Mouse (Mus musculus) forebrain, embryonic 16.5 days (tissue): Measurements from ENCODE around the gene Fbxw13. TPM values are rescaled to one million over a fixed set of nuclear protein-coding genes. Genes with fewer than 3 reads are reported as not detected.
A peak's percentile ranks its signal among the peaks of the same experiment; 100 is the strongest.
"Not testable (repeated sequence)": the region's sequence is repeated elsewhere in the genome, so short reads cannot be mapped to it uniquely, and the experiment has no call there.

Experiments used
- ATAC-seq: fragments of 200-750 bp; cut with Nextera tagmentation; 2 replicates; pipeline ENCODE4 v1.8.0; 2017; ENCODE audit warnings: mild to moderate bottlenecking, moderate library complexity
- H3K27ac ChIP-seq: fragments of 300-500 bp; sonication (generic); 2 replicates; pipeline ENCODE4 v1.5.1; 2014; ENCODE audit warnings: low read length, control low read depth
- H3K27me3 ChIP-seq: fragments of 300-500 bp; sonication (generic); replicated peaks from 2 replicates; pipeline ENCODE4 v1.6.1; 2014; ENCODE audit warnings: low read length; ENCODE audit not compliant: control insufficient read depth, insufficient read depth
- H3K36me3 ChIP-seq: fragments of 300-500 bp; sonication (generic); 2 replicates; pipeline ENCODE4 v1.6.1; 2014; ENCODE audit not compliant: control insufficient read depth, insufficient read depth
- H3K4me1 ChIP-seq: fragments of 300-500 bp; sonication (generic); replicated peaks from 2 replicates; pipeline ENCODE4 v1.6.1; 2014; ENCODE audit warnings: low read length; ENCODE audit not compliant: control insufficient read depth, insufficient read depth
- H3K4me2 ChIP-seq: fragments of 300-500 bp; sonication (generic); 2 replicates; pipeline ENCODE4 v1.6.1; 2014; ENCODE audit warnings: mild to moderate bottlenecking, low read length, control low read depth
- H3K4me3 ChIP-seq: fragments of 300-500 bp; sonication (generic); replicated peaks from 2 replicates; pipeline ENCODE4 v1.5.1; 2014; ENCODE audit warnings: mild to moderate bottlenecking, low read length, control low read depth
- H3K9ac ChIP-seq: fragments of 300-500 bp; sonication (generic); replicated peaks from 2 replicates; pipeline ENCODE4 v1.6.1; 2014; ENCODE audit warnings: low read depth, low read length, control low read depth
- H3K9me3 ChIP-seq: fragments of 300-500 bp; sonication (generic); 2 replicates; pipeline ENCODE4 v1.6.1; 2016; ENCODE audit warnings: low read length; ENCODE audit not compliant: control insufficient read depth
- WGBS: fragments of 180-500 bp; shearing (Covaris S2); extraction: QIAGEN DNeasy Blood & Tissue Kit; methylation state at CpG from one replicate; pipeline ENCODE4 v1.1.7; 2014; 5-methylcytosine and 5-hydroxymethylcytosine counted together
- polyA plus RNA-seq: library from polyadenylated mRNA; unstranded; fragments of >200 nt; fragmentation: Nextera tagmentation; extraction: Ambion mirVana; gene quantifications from 2 replicates; pipeline ENCODE4 v1.2.1, GENCODE M21; 2015

The Fbxw13 gene
- polyA plus RNA-seq, result 0.27 TPM in 1 of 2 replicates, not detected in the other

- not testable (repeated sequence) for ATAC-seq, H3K27me3 ChIP-seq, H3K9me3 ChIP-seq, H3K4me1 ChIP-seq, H3K4me3 ChIP-seq, H3K27ac ChIP-seq, H3K9ac ChIP-seq, H3K4me2 ChIP-seq, H3K36me3 ChIP-seq
- 83% methylated on average over 3 of the region's 3 CpGs for WGBS
Observed at GRCm38 (mm10) chr9:109195875-109196274, at the start of gene Fbxw13. Fbxw13 (minus strand) TSS chr9:109195975.

DNA sequence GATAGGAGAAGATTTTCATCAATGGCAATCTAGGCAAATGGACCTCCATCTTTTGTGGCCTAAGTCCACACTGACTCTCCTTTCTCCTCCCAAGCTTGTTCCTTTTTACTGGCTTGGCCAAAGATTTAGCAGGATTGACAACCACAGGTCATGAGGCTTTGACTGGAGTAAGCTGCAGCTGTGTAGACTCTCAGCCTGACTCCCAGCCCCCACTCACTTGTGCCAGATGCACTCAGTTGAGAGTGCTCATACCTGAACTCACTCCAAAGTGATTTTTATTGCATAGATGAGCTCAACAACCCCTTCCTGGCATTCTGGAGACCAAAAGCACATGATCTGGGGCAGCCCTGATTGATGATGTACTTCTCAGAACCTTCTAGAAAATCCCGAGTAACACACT is 38.9 kb upstream of the Fbxw13 start, which contains the start of gene Fbxw20:
Gene Fbxw20 (minus strand): TSS at position 101 of the 400 bp plus-strand sequence.
- WGBS, result 87% methylated on average over 1 of the region's 1 CpGs

DNA sequence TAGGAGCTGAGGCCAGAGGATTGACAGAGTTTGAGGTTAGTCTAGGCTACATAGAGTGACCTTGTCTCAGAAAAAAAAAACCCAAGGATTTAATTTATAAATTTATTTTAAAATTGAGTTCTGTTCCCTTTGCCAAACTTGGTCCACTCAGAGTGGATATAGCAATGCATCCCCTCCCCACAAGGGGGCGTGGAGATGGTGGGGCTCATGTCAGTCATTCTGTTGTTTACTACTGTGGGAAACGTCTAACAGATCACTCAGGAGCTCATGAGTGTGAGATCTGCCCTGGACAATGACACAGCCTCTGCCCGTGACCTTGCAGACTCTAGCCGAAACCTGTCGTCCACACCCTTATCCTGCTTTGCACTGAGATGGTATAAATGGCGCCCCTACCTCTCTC is 22.7 kb upstream of the Fbxw13 start:
- no peak overlapping the region for H3K9ac ChIP-seq
- H3K4me1 ChIP-seq, result no peaks in the 10 kb centered on the region
- H3K4me2 ChIP-seq, result no peak overlapping the region
- ATAC-seq, result no peak
- H3K27me3 ChIP-seq, result no peaks in the 10 kb centered on the region
- WGBS, result 74% methylated on average over 6 of the region's 6 CpGs
- no peak overlapping the region for H3K27ac ChIP-seq
- no peaks in the 10 kb centered on the region for H3K9me3 ChIP-seq
- H3K4me3 ChIP-seq, result no peak overlapping the region
- H3K36me3 ChIP-seq, result no peaks in the 10 kb centered on the region

More for the DNA sequence above, 38.9 kb upstream of the Fbxw13 start, which contains the start of gene Fbxw20:
- H3K9ac ChIP-seq, result no peak within 1 kb of the TSS
- H3K27ac ChIP-seq, result no peak within 1 kb of the TSS
- H3K4me2 ChIP-seq, result no peak within 1 kb of the TSS
- no peaks in the 10 kb centered on the region for H3K27me3 ChIP-seq
- H3K9me3 ChIP-seq, result no peaks in the 10 kb centered on the region
- no peak within 1 kb of the TSS for H3K4me3 ChIP-seq
- H3K36me3 ChIP-seq, result no peaks in the 10 kb centered on the region
- ATAC-seq, result no peak
- H3K4me1 ChIP-seq, result no peaks in the 10 kb centered on the region

DNA sequence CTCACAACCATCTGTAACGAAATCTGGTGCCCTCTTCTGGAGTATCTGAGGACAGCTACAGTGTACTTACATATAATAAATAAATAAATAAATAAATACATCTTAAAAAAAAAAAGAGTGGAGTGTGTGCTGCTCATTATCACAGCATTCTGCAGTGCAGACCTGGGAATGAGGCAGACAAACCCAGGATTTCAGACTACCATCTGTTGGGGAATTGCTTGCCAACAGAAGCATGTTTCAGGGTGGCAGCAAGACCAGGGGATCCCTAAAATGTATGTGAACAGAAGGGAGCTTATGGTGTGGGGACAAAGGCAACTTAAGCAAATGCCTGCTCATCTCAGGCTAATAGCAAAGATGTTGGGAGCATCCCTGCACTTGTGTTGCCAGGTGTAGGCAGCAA is 5.6 kb upstream of the Fbxw13 start:
- not testable (repeated sequence) for H3K4me3 ChIP-seq, H3K4me1 ChIP-seq, H3K27me3 ChIP-seq, H3K36me3 ChIP-seq, H3K27ac ChIP-seq, H3K9me3 ChIP-seq, H3K9ac ChIP-seq, H3K4me2 ChIP-seq
- 53% methylated on average over 1 of the region's 1 CpGs for WGBS
- ATAC-seq, result peak; percentile 65

- ATAC-seq, result no peak
- no peaks in the 10 kb centered on the region for H3K9me3 ChIP-seq
- WGBS, result 89% methylated on average over 1 of the region's 1 CpGs
- no peaks in the 10 kb centered on the region for H3K36me3 ChIP-seq
- H3K4me1 ChIP-seq, result no peaks in the 10 kb centered on the region
- no peaks in the 10 kb centered on the region for H3K27me3 ChIP-seq
- H3K9ac ChIP-seq, result no peak overlapping the region
- H3K27ac ChIP-seq, result no peak overlapping the region
- no peak overlapping the region for H3K4me3 ChIP-seq
- H3K4me2 ChIP-seq, result no peak overlapping the region
Observed at GRCm38 (mm10) chr9:109200349-109200748, 4.6 kb upstream of the Fbxw13 start.

GRCm38 (mm10) chr9:109199353-109199752 is 3.6 kb upstream of the Fbxw13 start:
- no peak for ATAC-seq
- Histone ChIP-seq H3K9me3 (no peaks in the 10 kb centered on the region), H3K4me1 (no peaks in the 10 kb centered on the region), H3K27me3 (no peaks in the 10 kb centered on the region), H3K9ac (no peak overlapping the region), H3K36me3 (no peaks in the 10 kb centered on the region), H3K4me3 (no peak overlapping the region), H3K4me2 (no peak overlapping the region), H3K27ac (no peak overlapping the region)
- 77% methylated on average over 1 of the region's 1 CpGs for WGBS

DNA sequence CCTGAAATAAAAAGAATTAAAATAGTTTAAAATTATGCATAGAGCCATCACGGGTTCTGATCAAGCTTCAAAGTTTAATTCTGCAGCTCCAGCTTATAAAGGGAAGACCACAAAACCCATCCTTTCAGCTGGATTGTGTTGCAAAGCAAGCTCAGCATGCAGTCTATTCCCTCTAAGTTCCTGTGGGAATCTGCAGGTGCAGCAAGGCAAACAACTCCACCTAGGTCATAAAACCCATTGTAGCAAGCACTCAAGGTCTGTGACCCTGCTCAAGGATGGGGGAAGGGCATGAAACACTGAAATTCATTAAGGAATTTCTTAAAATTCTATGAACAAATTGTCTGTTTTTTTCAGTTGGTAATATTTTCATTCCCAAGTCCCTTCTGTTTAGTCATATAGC is 18.6 kb downstream of the Fbxw13 start:
- ATAC-seq, result no peak
- H3K9me3 ChIP-seq, result no peaks in the 10 kb centered on the region

GRCm38 (mm10) chr9:109176301-109176700 is 19.5 kb downstream of the Fbxw13 start:
- no peaks in the 10 kb centered on the region for H3K9me3 ChIP-seq
- no peaks in the 10 kb centered on the region for H3K27me3 ChIP-seq
- no peak overlapping the region for H3K4me2 ChIP-seq
- H3K4me3 ChIP-seq, result no peak overlapping the region
- H3K4me1 ChIP-seq, result no peaks in the 10 kb centered on the region
- no peak overlapping the region for H3K27ac ChIP-seq
- H3K36me3 ChIP-seq, result no peaks in the 10 kb centered on the region
- 81% methylated on average over 1 of the region's 1 CpGs for WGBS
- H3K9ac ChIP-seq, result no peak overlapping the region
- ATAC-seq, result no peak

More for the DNA sequence above, 18.6 kb downstream of the Fbxw13 start:
- Histone ChIP-seq H3K27ac (no peak overlapping the region), H3K9ac (no peak overlapping the region), H3K4me1 (no peaks in the 10 kb centered on the region), H3K4me3 (no peak overlapping the region), H3K27me3 (no peaks in the 10 kb centered on the region), H3K4me2 (no peak overlapping the region), H3K36me3 (no peaks in the 10 kb centered on the region)
- 85% methylated on average over 1 of the region's 1 CpGs for WGBS

DNA sequence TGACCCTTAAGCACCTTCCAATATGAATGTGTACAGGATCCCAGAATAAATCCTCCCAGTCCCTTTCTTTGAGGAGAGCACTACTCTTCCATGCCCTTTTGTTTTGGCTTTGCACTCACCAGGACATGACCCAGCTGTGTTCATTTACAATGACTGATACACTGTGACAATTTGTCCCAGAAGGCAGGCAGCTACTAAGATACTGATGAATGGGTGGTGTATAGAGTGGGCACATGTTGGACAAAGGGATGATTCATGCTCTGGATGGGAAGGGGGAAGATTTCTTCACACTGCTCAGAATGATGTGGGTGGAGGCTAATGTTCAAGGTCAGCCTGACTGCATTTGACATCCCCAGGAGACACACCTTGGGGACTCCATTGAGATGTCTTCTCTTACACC is 28.5 kb downstream of the Fbxw13 start:
- Histone ChIP-seq H3K36me3 (no peaks in the 10 kb centered on the region), H3K9me3 (no peaks in the 10 kb centered on the region), H3K27ac (no peak overlapping the region), H3K27me3 (no peaks in the 10 kb centered on the region), H3K4me1 (no peaks in the 10 kb centered on the region), H3K9ac (no peak overlapping the region), H3K4me2 (no peak overlapping the region), H3K4me3 (no peak overlapping the region)
- no peak for ATAC-seq

- no peak within 1 kb of the TSS for H3K4me3 ChIP-seq
- WGBS, result 68% methylated on average over 3 of the region's 3 CpGs
- no peak for ATAC-seq
Observed at GRCm38 (mm10) chr9:109161941-109162340, 33.8 kb downstream of the Fbxw13 start, which contains the start of gene Fbxw21. Fbxw21 (minus strand) TSS chr9:109162041.

More at GRCm38 (mm10) chr9:109161941-109162340, 33.8 kb downstream of the Fbxw13 start, which contains the start of gene Fbxw21:
- H3K9me3 ChIP-seq, result no peaks in the 10 kb centered on the region
- no peaks in the 10 kb centered on the region for H3K4me1 ChIP-seq
- no peak within 1 kb of the TSS for H3K27ac ChIP-seq
- no peaks in the 10 kb centered on the region for H3K27me3 ChIP-seq
- no peaks in the 10 kb centered on the region for H3K36me3 ChIP-seq
- H3K4me2 ChIP-seq, result no peak within 1 kb of the TSS
- no peak within 1 kb of the TSS for H3K9ac ChIP-seq
